Mouse (Mus musculus) WW6 (cell line): ENCODE results near the gene Snd1.

Experiments
- DNase-seq: peaks from one replicate; pipeline ENCODE4 v3.0.0-alpha.2; 2013; ENCODE audit warnings: low read depth, low spot score

Snd1 gene

DNA sequence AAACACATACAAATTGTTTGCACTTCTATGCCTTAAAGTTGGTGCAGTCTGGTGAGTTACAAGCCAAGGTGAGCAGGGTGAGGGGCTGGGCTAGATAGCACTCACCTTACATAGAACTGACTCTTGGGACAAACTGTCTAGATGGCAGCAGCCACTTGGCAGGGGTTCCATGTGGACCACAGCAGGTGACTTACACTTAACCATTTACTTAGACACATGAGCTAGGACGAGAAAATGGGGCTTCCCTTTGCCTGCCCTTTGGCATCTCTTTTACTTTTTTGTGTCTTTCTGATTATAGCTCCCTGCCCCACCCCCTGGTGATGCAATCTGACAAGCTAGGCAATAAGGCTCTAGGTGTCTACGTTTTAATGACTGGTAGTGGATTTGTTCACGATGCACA, 274.3 kb downstream of the Snd1 start:
- DNase-seq = no peak

GRCm38 (mm10) chr6:28751186-28751585, 276.2 kb downstream of the Snd1 start:
- DNase-seq = no peak

- no peak for DNase-seq
These were observed 278.3 kb downstream of the Snd1 start for GRCm38 (mm10) chr6:28753217-28753616.

GRCm38 (mm10) chr6:28753681-28754080, 278.7 kb downstream of the Snd1 start:
- no peak for DNase-seq

DNA sequence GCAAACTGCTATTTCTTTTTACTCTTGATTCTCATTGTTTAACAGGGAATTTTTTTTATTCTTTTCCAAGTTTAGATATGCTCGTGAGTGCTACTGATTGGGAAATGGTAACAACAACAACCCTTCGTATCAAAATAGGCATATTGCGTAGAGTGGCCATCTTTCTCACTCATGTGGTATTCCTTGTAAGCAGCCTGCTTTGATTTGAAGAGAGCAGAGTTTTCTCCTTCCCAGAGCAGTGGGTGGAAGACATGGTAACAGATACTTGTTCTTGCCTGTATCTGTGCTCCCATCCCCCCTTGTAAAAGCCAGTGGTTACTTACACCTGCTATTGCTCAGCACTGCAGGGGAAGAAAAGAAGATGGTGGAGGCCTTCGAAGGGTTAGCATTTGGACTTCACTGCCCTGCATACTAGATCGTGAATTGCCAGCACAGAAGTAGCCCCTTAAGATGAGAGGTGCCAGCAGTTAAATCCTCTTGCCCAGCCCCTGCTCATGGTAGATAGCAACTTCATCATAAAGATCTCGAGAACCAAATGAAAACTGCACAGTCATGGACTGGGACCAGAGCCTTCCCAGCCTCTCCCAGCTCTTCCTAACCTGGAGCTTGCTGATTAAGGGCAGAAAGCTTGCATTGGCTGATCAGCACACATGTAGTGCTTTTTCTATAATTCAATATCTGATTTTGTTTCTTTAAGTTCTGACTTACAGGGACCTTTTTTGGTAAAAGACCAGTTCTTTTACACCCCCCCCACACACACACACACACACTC, 279.4 kb downstream of the Snd1 start:
- no peak for DNase-seq

DNA sequence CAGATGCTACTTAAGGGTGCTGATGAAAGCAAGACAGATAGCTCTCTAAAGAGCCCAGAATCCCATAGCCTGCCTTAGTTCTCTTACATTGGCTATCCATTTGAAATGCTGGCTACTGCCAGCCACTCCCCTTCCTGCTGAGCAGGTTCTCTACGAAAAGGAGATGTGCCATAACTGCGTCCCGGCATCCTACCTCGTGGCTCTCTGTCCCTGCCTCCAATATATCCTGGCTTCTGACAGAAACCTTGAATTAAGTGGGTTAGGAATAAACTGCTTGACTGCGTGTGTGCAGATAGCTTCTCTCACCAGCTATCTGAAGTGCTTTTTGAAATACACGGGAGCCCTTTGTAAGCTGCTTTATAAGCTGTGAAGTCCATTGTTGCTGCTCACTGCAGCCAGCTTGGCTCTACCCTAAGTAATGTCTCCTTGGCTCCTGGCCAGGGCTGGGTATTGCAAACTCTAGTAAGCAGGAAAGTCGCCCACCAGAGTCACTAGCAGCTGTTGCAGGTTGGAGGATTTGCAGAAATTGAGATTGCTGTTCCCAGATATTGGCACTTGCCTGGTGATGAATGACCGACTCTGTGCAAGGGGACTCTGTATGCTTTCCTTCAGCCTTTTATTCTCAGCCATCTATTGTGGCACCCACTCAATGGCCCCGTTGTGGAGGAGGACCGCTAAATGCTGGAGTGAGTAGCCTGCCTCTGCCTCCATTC, 281.5 kb downstream of the Snd1 start:
- no peak for DNase-seq

DNA sequence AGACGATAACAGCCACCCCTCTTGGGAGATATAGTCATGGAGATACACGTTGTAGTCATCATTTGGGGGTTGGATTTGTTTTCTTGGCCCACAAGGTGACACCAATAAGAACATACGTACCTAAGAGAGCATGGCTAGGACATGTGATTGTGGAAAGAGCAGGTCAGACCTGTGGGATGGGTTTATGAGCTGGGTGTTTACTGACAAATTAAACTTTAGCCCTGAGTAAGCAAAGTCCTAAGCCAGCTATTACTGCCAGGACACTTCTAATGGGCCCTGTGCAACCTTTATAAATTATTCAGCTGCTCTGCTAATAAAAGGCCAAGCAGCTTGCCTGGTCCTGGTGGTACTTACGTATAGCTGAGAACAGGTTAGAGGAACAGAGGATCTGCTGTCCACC, 283.4 kb downstream of the Snd1 start:
- no peak for DNase-seq

GRCm38 (mm10) chr6:28761728-28762127, 286.8 kb downstream of the Snd1 start:
- DNase-seq = no peak

DNA sequence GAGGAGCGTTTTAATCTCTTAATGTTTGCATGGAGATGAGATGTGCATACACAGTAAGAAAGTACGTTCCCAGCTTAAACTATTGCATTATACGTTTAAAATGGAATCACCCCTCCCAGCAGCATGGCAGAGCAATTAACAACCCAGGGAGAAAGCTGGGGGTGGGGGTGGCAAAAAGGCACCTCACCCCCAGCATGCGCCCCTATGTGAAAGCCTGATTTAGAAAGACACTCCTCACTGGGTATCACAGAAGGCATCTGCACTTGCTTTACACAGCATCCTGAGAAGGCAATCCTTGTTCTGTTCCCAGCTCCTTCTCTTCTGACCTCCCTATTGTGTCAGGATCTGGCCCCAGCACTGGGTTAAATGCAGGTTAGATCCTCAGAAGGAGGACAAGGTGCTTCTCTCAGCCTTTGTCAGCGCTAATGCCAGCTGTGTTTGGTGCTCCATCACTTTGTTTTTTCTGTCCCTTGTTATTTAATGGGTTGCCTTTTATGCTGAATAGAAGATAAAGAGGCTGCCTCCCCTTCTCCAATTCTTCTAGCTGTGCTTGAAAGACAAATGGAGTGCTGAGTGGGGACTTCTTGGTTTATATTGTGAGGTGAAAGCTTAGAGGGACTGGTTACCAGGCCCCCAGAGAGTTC, 287.3 kb downstream of the Snd1 start:
- DNase-seq = no peak

DNA sequence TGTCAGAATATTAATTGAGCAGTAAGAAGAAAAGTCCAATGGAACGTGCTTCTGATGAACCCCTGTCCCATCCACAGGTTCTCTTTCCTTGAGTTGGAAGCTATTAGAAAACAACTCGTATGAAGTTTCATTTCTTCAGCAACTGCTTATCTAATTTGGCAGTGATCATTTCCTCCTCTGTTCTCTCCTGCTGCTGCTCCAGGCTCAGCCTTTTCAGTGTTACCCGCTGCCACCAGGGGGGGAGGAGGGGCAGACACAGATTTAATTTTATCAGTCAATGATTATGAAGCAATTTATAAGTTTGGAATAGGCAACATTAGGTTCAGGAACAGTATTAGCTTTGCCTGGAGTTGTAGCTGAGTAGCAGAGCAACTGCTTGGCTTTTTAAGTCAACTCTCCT, 291.7 kb downstream of the Snd1 start:
- no peak for DNase-seq

GRCm38 (mm10) chr6:28767891-28768481, 293.0 kb downstream of the Snd1 start:
- no peak for DNase-seq

DNA sequence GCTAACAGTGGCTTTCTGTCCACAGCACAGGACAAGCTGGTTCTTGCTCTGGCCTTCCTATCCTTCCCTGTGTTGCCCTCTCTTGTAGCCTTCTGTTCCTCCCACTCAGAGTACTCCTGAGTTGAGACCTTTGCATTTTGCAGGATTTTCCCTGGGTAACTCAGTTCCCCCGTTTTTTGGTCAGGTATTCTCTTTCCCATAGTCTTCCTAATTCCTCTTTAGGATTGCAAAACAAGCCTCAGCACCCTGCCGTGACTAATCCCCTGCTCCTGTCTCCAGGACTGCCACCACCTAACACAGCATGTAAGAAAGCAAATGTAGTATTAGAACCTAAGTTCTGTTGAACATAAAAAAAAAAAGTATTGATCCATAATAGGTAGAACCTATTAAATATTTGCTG, 296.4 kb downstream of the Snd1 start:
- DNase-seq = no peak

DNA sequence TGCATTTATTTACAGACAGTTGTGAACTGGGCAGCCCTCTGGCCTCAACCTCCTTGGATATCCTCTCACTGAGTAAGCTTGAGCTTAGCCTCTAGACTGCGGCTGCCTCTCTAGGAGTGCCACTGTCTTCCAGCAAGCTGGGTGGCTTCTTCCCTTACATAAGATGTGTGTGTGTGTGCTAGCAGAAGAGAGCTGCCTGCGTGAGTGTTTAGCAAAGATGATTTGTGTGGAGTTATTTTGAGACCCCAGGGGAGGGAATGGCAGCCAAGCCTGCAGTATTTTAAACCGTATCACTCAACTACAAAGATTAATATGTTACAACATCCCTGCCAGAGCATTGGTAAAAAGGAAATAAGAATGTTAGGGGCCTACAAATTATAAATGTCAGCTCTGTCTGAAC, 306.8 kb downstream of the Snd1 start:
- no peak for DNase-seq

DNA sequence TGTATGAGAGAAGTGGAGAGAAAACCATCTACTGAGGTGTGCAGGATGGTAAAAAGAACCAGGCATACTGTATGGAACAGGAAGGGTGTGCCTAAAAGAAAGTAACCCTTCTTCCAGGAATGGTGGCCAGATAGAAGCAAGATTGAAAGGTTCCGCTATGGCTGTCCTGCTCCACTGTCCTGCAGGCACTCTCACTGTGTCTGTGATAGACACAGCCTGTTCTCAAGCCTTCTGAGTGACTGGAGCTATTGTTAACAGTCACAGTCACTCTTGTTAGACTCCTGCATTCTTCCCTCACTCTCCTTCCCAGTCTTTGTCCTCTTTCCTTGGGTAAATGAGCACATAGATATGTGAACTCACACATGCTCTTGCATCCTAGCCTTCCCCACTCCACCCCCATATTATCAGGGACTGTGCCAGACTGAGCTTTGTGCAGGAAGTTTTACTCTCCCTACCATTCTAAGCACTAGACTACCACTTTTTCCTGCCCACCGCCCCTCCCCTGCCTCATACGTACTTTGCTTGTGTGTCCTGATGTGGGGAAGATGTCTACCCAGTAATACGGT, 308.2 kb downstream of the Snd1 start:
- no peak for DNase-seq

GRCm38 (mm10) chr6:28783953-28784352, 309.0 kb downstream of the Snd1 start:
- no peak for DNase-seq

GRCm38 (mm10) chr6:28785770-28786169, 310.8 kb downstream of the Snd1 start:
- no peak for DNase-seq

- no peak for DNase-seq
These were observed 312.2 kb downstream of the Snd1 start for GRCm38 (mm10) chr6:28787133-28787532.

GRCm38 (mm10) chr6:28789685-28790084, 314.7 kb downstream of the Snd1 start:
- DNase-seq = no peak

DNA sequence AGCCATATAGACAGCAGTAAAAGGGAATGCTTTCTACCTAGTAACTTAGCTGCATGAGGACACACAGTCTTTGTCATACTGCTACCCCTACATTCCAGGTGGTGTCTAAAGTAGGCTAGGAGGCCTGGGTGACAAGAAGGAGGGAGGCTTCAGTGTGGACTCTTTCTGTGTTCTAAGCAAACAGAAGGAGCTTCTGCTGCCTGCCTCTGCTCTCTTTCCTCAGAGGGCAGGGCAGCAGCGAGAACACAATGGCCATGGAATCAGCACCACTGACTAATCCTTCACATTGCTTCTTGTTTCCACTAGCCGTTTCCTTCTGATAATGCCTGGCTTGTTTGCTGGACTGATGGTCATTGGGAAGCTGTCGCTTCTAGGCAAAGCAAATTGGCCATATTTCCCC, 316.2 kb downstream of the Snd1 start:
- DNase-seq = no peak

DNA sequence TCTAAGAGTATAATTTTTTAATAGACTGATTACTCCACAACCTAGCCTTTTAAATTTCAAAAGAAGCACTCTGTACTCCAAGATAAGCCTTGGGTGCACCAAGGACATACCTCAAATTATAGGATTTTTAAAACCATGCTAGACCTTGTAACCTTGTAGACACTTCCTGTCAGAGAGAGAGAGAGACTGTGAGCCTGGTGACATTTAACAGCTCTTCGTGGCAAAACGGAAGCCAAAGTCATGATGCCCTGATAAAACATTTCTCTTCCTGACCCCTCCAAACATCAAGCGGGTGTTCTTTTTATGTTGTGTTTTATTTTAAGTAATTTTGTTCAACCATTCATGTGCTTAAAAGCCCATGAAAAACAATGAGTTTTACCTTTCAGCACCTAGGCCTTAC, 316.9 kb downstream of the Snd1 start:
- no peak for DNase-seq

GRCm38 (mm10) chr6:28795380-28795779, 320.4 kb downstream of the Snd1 start:
- no peak for DNase-seq
